Mouse (Mus musculus) megakaryocyte, embryonic 14.5 days (primary cell): ENCODE measurements around the gene Wdr72.

Experiments used
- FLI1 ChIP-seq: IDR thresholded peaks from 2 replicates; pipeline ENCODE4 v1.6.1; 2012; ENCODE audit warnings: low read length, inconsistent platforms, mixed read lengths
- GATA1 ChIP-seq: IDR thresholded peaks from 3 replicates; pipeline ENCODE4 v1.6.1; 2012; ENCODE audit warnings: mixed read lengths, low read length, inconsistent platforms, borderline replicate concordance

- TF ChIP-seq GATA1 (no peak), FLI1 (no peak)
Measured at GRCm38 (mm10) chr9:74141864-74142263, 31.7 kb downstream of the Wdr72 start.
